Mouse (Mus musculus) frontal cortex, postnatal 10 days (tissue): ENCODE results near the gene Ncbp3.
A peak's percentile ranks its signal among the peaks of the same experiment; 100 is the strongest.

Source experiments
- DNase-seq, 2 experiments: peaks; one replicate each; pipeline ENCODE4 v3.0.0; 2022; ENCODE audit warnings: low spot score in 2 of 2, mixed read lengths in 1 of 2

The Ncbp3 gene

GRCm38 (mm10) chr11:73030821-73031498, 16.6 kb upstream of the Ncbp3 start:
- peak; percentile 83 to 87 for DNase-seq

GRCm38 (mm10) chr11:73031536-73031935, 16.0 kb upstream of the Ncbp3 start:
- no peak for DNase-seq

- DNase-seq = no peak
Measured at GRCm38 (mm10) chr11:73036077-73036476, 11.5 kb upstream of the Ncbp3 start.

GRCm38 (mm10) chr11:73036889-73037288, 10.7 kb upstream of the Ncbp3 start:
- no peak for DNase-seq

- no peak for DNase-seq
Measured at GRCm38 (mm10) chr11:73037691-73038090, 9.9 kb upstream of the Ncbp3 start.

GRCm38 (mm10) chr11:73039102-73039799, 8.3 kb upstream of the Ncbp3 start:
- DNase-seq = peak in 1 of 2 experiments; percentile 60

- no peak for DNase-seq
Measured at GRCm38 (mm10) chr11:73044229-73044755, 3.3 kb upstream of the Ncbp3 start.

- no peak for DNase-seq
Measured at GRCm38 (mm10) chr11:73044789-73045188, 2.8 kb upstream of the Ncbp3 start.

- DNase-seq = peak in 1 of 2 experiments; percentile 53
Measured at GRCm38 (mm10) chr11:73048030-73048876, 670 bp downstream of the Ncbp3 start.

- DNase-seq = peak in 1 of 2 experiments; percentile 64
Measured at GRCm38 (mm10) chr11:73049335-73049734, 1.8 kb downstream of the Ncbp3 start.

- no peak for DNase-seq
Measured at GRCm38 (mm10) chr11:73052795-73053194, 5.2 kb downstream of the Ncbp3 start.

- no peak for DNase-seq
Measured at GRCm38 (mm10) chr11:73057701-73058100, 10.1 kb downstream of the Ncbp3 start.

- DNase-seq = no peak
Measured at GRCm38 (mm10) chr11:73059630-73060029, 12.0 kb downstream of the Ncbp3 start.

GRCm38 (mm10) chr11:73061413-73061812, 13.8 kb downstream of the Ncbp3 start:
- no peak for DNase-seq

GRCm38 (mm10) chr11:73071839-73072238, 24.3 kb downstream of the Ncbp3 start:
- no peak for DNase-seq

GRCm38 (mm10) chr11:73076295-73076694, 28.7 kb downstream of the Ncbp3 start:
- no peak for DNase-seq

GRCm38 (mm10) chr11:73076733-73077132, 29.1 kb downstream of the Ncbp3 start:
- no peak for DNase-seq

GRCm38 (mm10) chr11:73077211-73077720, 29.7 kb downstream of the Ncbp3 start:
- DNase-seq = no peak

GRCm38 (mm10) chr11:73078615-73079014, 31.0 kb downstream of the Ncbp3 start:
- DNase-seq = no peak

- no peak for DNase-seq
Measured at GRCm38 (mm10) chr11:73080306-73080705, 32.7 kb downstream of the Ncbp3 start.

- DNase-seq = no peak
Measured at GRCm38 (mm10) chr11:73084303-73084702, 36.7 kb downstream of the Ncbp3 start.

GRCm38 (mm10) chr11:73084804-73085231, 37.2 kb downstream of the Ncbp3 start:
- no peak for DNase-seq
